Mouse (Mus musculus) CD8-positive naive resting alpha-beta T cell, adult 2 months (primary cell): ENCODE measurements around the gene Gm10696.
"Not testable (repeated sequence)": the region's sequence is repeated elsewhere in the genome, so short reads cannot be mapped to it uniquely, and the experiment has no call there.

Experiments used
- DNase-seq, 2 experiments: peaks; one replicate each; pipeline ENCODE4 v3.0.0; 2022; ENCODE audit warnings: low read depth in 2 of 2, low spot score in 2 of 2

The Gm10696 gene

DNA sequence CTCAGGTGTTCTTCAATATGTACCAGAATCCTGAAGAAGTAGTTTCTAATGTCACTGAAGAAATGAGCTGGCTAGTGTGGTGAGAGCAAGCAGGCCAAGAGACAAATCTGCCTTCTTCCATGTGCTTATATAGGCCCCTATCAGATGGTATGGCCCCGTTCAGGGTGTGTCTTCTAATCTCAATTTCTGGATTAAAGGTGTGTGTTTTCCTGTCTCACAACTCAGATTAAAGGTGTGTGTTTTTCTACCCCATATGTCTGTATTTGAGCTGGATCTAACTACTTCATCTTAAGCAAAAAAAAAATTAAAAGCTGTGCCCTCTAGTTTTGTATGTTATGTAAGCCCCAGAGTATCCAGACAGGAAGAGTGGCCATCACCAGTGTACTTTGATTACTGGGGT lies at the start of gene Gm10696:
Gm10696 (minus strand) TSS at position 101 of the 400 bp plus-strand sequence.
- DNase-seq, result not testable (repeated sequence)

- DNase-seq, result not testable (repeated sequence)
Measured at GRCm38 (mm10) chr3:94196414-94196813, 18.4 kb upstream of the Gm10696 start, which contains the start of gene Gm5286. Gene Gm5286 (plus strand): TSS chr3:94196714.

DNA sequence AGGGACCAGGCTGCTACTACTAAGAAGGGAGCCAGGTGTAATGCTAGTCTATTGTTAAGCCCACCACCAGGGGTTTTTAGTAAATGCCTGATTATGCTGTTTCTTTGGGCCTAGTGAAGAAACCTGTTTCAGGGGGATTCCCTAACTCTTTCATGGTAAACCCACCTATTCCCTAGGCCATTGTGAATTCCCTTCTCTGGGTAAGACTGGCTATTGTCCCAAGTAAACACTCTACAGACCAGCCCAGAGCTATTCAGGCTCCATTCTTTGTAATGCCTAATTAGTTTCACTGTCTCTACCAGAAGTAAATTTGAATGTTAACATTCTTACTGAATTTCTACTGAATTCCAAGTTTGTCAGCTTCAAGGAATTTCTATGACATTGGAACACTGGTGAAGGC lies 10.6 kb downstream of the Gm10696 start:
- not testable (repeated sequence) for DNase-seq
